ENCODE assay signal across 10 mouse cellular contexts in the genomic region with DNA sequence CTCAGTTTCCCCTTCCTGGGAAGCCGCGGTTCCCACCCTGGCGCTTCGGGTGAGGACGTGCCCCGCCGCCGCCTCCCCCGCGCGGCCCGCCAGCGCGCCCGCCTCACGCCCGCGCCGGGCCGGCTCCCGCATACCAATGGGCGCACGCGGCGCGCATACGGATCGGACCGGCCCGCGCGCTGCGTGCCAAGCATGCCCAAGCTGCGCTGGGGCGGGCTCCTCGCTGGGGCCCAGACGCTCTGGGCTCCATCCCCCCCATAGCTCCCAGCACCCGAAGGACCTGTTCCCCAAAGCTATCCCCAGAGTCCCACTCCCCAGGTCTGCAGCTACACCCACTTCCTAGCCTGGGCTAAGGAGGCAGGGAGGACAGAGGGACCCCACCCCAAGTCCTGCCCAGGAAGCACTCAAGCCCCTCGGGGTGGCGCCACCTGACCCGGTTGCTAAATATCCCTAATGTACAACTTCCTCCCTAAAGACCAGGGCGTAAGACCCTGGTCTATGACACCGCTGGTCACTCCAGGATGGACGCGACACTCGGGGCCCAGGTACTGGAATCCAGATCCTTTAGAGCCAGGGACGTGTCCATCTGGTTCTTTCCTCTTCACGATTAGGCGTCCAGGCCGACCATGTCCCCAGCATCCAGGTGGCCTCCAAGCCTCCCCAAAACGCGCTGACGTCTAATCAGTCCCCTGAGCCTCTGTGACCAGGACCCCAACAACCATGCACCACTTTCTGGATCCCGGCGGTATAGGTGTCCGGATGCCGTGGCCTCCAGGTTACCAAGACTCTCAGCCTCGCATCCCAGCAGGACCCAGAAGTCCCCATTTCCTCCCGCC. TPM values are rescaled to one million over a fixed set of nuclear protein-coding genes. Genes with fewer than 3 reads are reported as not detected.
A peak's percentile ranks its signal among the peaks of the same experiment; 100 is the strongest.
DNase-seq lines count a peak whose midpoint lies in the region; ATAC-seq and TF ChIP-seq lines count a peak whose summit lies in the region.
"Had no signal": no experiment of that assay in that cellular context is flagged by ENCODE, and none has a peak within 500 bp of the region (broad histone marks: within the 10 kb centered on the region; RNA-seq: fewer than 3 reads in every experiment).

No protein-coding gene starts in this region.

- H3K27ac ChIP-seq in heart, embryonic 10.5 days = no peak overlapping the region
- H3K27ac ChIP-seq in thymus, adult 2 months (ENCODE audit: control insufficient read depth, insufficient read depth, low read length) = no peak overlapping the region
- no peak overlapping the region for H3K27ac ChIP-seq in liver, embryonic 15.5 days (replicated peaks)

- no peak overlapping the region for H3K9ac ChIP-seq in liver, embryonic 15.5 days

- peaks cover 79% of the 10 kb centered on the region for H3K27me3 ChIP-seq in heart, embryonic 10.5 days (ENCODE audit: insufficient read depth, poor library complexity, severe bottlenecking)
- peaks cover 33% of the 10 kb centered on the region for H3K27me3 ChIP-seq in thymus, adult 2 months (ENCODE audit: control insufficient read depth, insufficient read depth, low read length)
- peaks cover 75% of the 10 kb centered on the region for H3K27me3 ChIP-seq in liver, embryonic 15.5 days

- no peak for TF ChIP-seq CTCF in thymus, adult 2 months (IDR thresholded peaks at IDR 0.05; ENCODE audit: borderline replicate concordance, control insufficient read depth, extremely low read depth, insufficient read depth, low read length, poor library complexity)

- no peaks in the 10 kb centered on the region for H3K36me3 ChIP-seq in heart, embryonic 10.5 days
- no peaks in the 10 kb centered on the region for H3K36me3 ChIP-seq in thymus, adult 2 months (ENCODE audit: control insufficient read depth, insufficient read depth, low read length)
- H3K36me3 ChIP-seq in liver, embryonic 15.5 days (replicated peaks) = no peaks in the 10 kb centered on the region

- peaks cover 18% of the 10 kb centered on the region for H3K4me1 ChIP-seq in heart, embryonic 10.5 days
- no peaks in the 10 kb centered on the region; the same call in 1 of the 2 replicates for H3K4me1 ChIP-seq in thymus, adult 2 months (replicated peaks; ENCODE audit: control insufficient read depth, insufficient read depth, low read length)
- H3K4me1 ChIP-seq in liver, embryonic 15.5 days (replicated peaks) = peaks cover 24% of the 10 kb centered on the region

- DNase-seq in heart, embryonic 10.5 days (ENCODE audit: low spot score) = no peak
- DNase-seq in heart, adult 18-20 months = no peak
- peak; percentile 12 for DNase-seq in thymus, postnatal 4 days
- DNase-seq in thymus, adult 2 months = no peak
- DNase-seq in frontal cortex, postnatal 36 days (ENCODE audit: low spot score in 2 of 2) = no peak
- no peak for DNase-seq in adrenal gland, adult 8-10 months
- DNase-seq: cerebellum, postnatal 36 days had no signal

- no peak for TF ChIP-seq POLR2A in thymus, adult 2 months (IDR thresholded peaks at IDR 0.05; ENCODE audit: control insufficient read depth, extremely low read depth, insufficient read depth, low read length, poor library complexity)

- H3K9me3 ChIP-seq in heart, embryonic 10.5 days = no peaks in the 10 kb centered on the region
- H3K9me3 ChIP-seq in liver, embryonic 15.5 days (replicated peaks) = no peaks in the 10 kb centered on the region

- no peak for ATAC-seq in liver, embryonic 15.5 days (ENCODE audit: insufficient read depth)
- no peak for ATAC-seq in erythroblast, adult 5-6 weeks (replicated peaks; ENCODE audit: low FRiP score, poor library complexity, severe bottlenecking)

- peak overlapping the region; percentile 58 for H3K4me3 ChIP-seq in heart, embryonic 10.5 days
- H3K4me3 ChIP-seq in thymus, adult 2 months (ENCODE audit: control insufficient read depth, insufficient read depth, low read length) = no peak overlapping the region
- H3K4me3 ChIP-seq in liver, embryonic 15.5 days (replicated peaks) = peak overlapping the region; percentile 23

- peak overlapping the region; percentile 56 for H3K4me2 ChIP-seq in liver, embryonic 15.5 days

- 1% methylated on average over 59 of the region's 59 CpGs for WGBS in heart, embryonic 10.5 days
- 7% methylated on average over 59 of the region's 59 CpGs for WGBS in thymus, adult 2 months
- 2% methylated on average over 59 of the region's 59 CpGs for WGBS in liver, embryonic 15.5 days (ENCODE audit: insufficient replicate concordance)

RNA-seq across cellular contexts. Expression of gene Npas1, which starts 1.5 kb away (rescaled TPM):
- 0.34 and 0.45 TPM in 2 replicates for polyA plus RNA-seq in heart, embryonic 10.5 days (2016; fragmentation: Nextera tagmentation; extraction: Ambion mirVana)
- total RNA-seq in heart, adult 18-20 months (2021) = not detected
- polyA plus RNA-seq in thymus, adult 2 months (2012; rRNA removed) = 0.17 and 0.28 TPM in 2 replicates
- polyA plus RNA-seq in liver, embryonic 15.5 days (2015; fragmentation: Nextera tagmentation; extraction: Ambion mirVana) = 0.12 and 0.17 TPM in 2 replicates
- not detected in 2 replicates for total RNA-seq in erythroblast, adult 5-6 weeks (2015; ENCODE audit: low replicate concordance)
- not detected in 2 replicates for total RNA-seq in erythroblast, adult 5-6 weeks (2017; ENCODE audit: low replicate concordance)
- under 1 TPM in 1 of 4 experiments, not detected in 3; 0.48 TPM for total RNA-seq in adrenal gland, adult 8-10 months (2022)
- total RNA-seq: neutrophil, adult 5-6 weeks had no signal

RNA-seq across cellular contexts. Expression of gene Tmem160, which starts 23.4 kb away (rescaled TPM):
- 90.2 and 91.9 TPM in 2 replicates for polyA plus RNA-seq in heart, embryonic 10.5 days (2016; fragmentation: Nextera tagmentation; extraction: Ambion mirVana)
- 100 to 1,000 TPM in 1 of 2 experiments, 10 to 100 TPM in 1; 87.4 to 101 TPM for total RNA-seq in heart, adult 18-20 months (2021)
- 225 and 228 TPM in 2 replicates for polyA plus RNA-seq in thymus, adult 2 months (2012; rRNA removed)
- polyA plus RNA-seq in liver, embryonic 15.5 days (2015; fragmentation: Nextera tagmentation; extraction: Ambion mirVana) = 28.8 and 30.4 TPM in 2 replicates
- 8.2 TPM in 1 of 2 replicates, not detected in the other for total RNA-seq in erythroblast, adult 5-6 weeks (2015; ENCODE audit: low replicate concordance)
- 4.6 and 6.1 TPM in 2 replicates for total RNA-seq in erythroblast, adult 5-6 weeks (2017; ENCODE audit: low replicate concordance)
- 10 to 100 TPM; 55.2 to 93.9 (median 72.1) TPM for total RNA-seq in adrenal gland, adult 8-10 months (2022)

Comparison
In these comparisons a context has a peak if more than half of its experiments do, and no peak if none do; other contexts are left out.
1. RNA of gene Tmem160, which starts 23.4 kb away (total RNA-seq): 87.4 to 101 TPM in heart, adult 18-20 months and 55.2 to 93.9 TPM in adrenal gland, adult 8-10 months; 4.6 to 8.2 TPM in erythroblast, adult 5-6 weeks; every median in the first group is over 4 times any median in the second.